Mouse (Mus musculus) limb, embryonic 10.5 days (tissue): ENCODE measurements around the gene Slc39a9. TPM values are rescaled to one million over a fixed set of nuclear protein-coding genes. Genes with fewer than 3 reads are reported as not detected.

Source experiments
- polyA plus RNA-seq: library from polyadenylated mRNA; unstranded; fragments of >200 nt; fragmentation: Nextera tagmentation; extraction: Ambion mirVana; gene quantifications from 2 replicates; pipeline ENCODE4 v1.2.1, GENCODE M21; 2016

Slc39a9 gene
- polyA plus RNA-seq, 1 experiment from 2014 or later: 26.0 TPM

Other genes with a start within 250 kb of the Slc39a9 start
- 9.3 and 12.8 TPM in 2 replicates for gene Dcaf5, start 207.3 kb upstream of the Slc39a9 start, polyA plus RNA-seq
- gene Exd2, start 180.8 kb upstream of the Slc39a9 start, polyA plus RNA-seq: 25.9 and 29.7 TPM in 2 replicates
- gene Galnt16, start 125.6 kb upstream of the Slc39a9 start, polyA plus RNA-seq: 5.1 and 6.1 TPM in 2 replicates
- gene Erh, start 458 bp downstream of the Slc39a9 start, polyA plus RNA-seq: 520 and 554 TPM in 2 replicates
- gene Plekhd1, start 48.7 kb downstream of the Slc39a9 start, polyA plus RNA-seq: 0.13 TPM in 2 replicates
- gene Ccdc177, start 116.8 kb downstream of the Slc39a9 start, polyA plus RNA-seq: 0.04 and 0.06 TPM in 2 replicates
- gene Susd6, start 146.6 kb downstream of the Slc39a9 start, polyA plus RNA-seq: 10.0 and 12.0 TPM in 2 replicates